Mouse (Mus musculus) ES-Bruce4 (cell line): ENCODE results near the gene Aldh4a1.

Source experiments
- CTCF ChIP-seq: IDR thresholded peaks from one replicate; pipeline ENCODE4 v1.8.1; 2011; ENCODE audit warnings: low read depth, low read length
- POLR2A ChIP-seq: IDR thresholded peaks from one replicate; pipeline ENCODE4 v1.8.1; 2011; ENCODE audit warnings: low read length; ENCODE audit not compliant: insufficient read depth

GRCm38 (mm10) chr4:139650907-139651306 lies 28.2 kb downstream of the Aldh4a1 start:
- TF ChIP-seq CTCF, result no peak
- no peak for TF ChIP-seq POLR2A
